Mouse (Mus musculus) forebrain, embryonic 16.5 days (tissue): Measurements from ENCODE around the gene Spry2. TPM values are rescaled to one million over a fixed set of nuclear protein-coding genes. Genes with fewer than 3 reads are reported as not detected.

Source experiments
- ATAC-seq: fragments of 200-750 bp; cut with Nextera tagmentation; 2 replicates; pipeline ENCODE4 v1.8.0; 2017; ENCODE audit warnings: mild to moderate bottlenecking, moderate library complexity
- H3K27ac ChIP-seq: fragments of 300-500 bp; sonication (generic); 2 replicates; pipeline ENCODE4 v1.5.1; 2014; ENCODE audit warnings: low read length, control low read depth
- H3K27me3 ChIP-seq: fragments of 300-500 bp; sonication (generic); replicated peaks from 2 replicates; pipeline ENCODE4 v1.6.1; 2014; ENCODE audit warnings: low read length; ENCODE audit not compliant: control insufficient read depth, insufficient read depth
- H3K36me3 ChIP-seq: fragments of 300-500 bp; sonication (generic); 2 replicates; pipeline ENCODE4 v1.6.1; 2014; ENCODE audit not compliant: control insufficient read depth, insufficient read depth
- H3K4me1 ChIP-seq: fragments of 300-500 bp; sonication (generic); replicated peaks from 2 replicates; pipeline ENCODE4 v1.6.1; 2014; ENCODE audit warnings: low read length; ENCODE audit not compliant: control insufficient read depth, insufficient read depth
- H3K4me2 ChIP-seq: fragments of 300-500 bp; sonication (generic); 2 replicates; pipeline ENCODE4 v1.6.1; 2014; ENCODE audit warnings: mild to moderate bottlenecking, low read length, control low read depth
- H3K4me3 ChIP-seq: fragments of 300-500 bp; sonication (generic); replicated peaks from 2 replicates; pipeline ENCODE4 v1.5.1; 2014; ENCODE audit warnings: mild to moderate bottlenecking, low read length, control low read depth
- H3K9ac ChIP-seq: fragments of 300-500 bp; sonication (generic); replicated peaks from 2 replicates; pipeline ENCODE4 v1.6.1; 2014; ENCODE audit warnings: low read depth, low read length, control low read depth
- H3K9me3 ChIP-seq: fragments of 300-500 bp; sonication (generic); 2 replicates; pipeline ENCODE4 v1.6.1; 2016; ENCODE audit warnings: low read length; ENCODE audit not compliant: control insufficient read depth
- WGBS: fragments of 180-500 bp; shearing (Covaris S2); extraction: QIAGEN DNeasy Blood & Tissue Kit; methylation state at CpG from one replicate; pipeline ENCODE4 v1.1.7; 2014; 5-methylcytosine and 5-hydroxymethylcytosine counted together
- polyA plus RNA-seq: library from polyadenylated mRNA; unstranded; fragments of >200 nt; fragmentation: Nextera tagmentation; extraction: Ambion mirVana; gene quantifications from 2 replicates; pipeline ENCODE4 v1.2.1, GENCODE M21; 2015

Spry2 gene
- 29.6 and 39.0 TPM in 2 replicates for polyA plus RNA-seq

DNA sequence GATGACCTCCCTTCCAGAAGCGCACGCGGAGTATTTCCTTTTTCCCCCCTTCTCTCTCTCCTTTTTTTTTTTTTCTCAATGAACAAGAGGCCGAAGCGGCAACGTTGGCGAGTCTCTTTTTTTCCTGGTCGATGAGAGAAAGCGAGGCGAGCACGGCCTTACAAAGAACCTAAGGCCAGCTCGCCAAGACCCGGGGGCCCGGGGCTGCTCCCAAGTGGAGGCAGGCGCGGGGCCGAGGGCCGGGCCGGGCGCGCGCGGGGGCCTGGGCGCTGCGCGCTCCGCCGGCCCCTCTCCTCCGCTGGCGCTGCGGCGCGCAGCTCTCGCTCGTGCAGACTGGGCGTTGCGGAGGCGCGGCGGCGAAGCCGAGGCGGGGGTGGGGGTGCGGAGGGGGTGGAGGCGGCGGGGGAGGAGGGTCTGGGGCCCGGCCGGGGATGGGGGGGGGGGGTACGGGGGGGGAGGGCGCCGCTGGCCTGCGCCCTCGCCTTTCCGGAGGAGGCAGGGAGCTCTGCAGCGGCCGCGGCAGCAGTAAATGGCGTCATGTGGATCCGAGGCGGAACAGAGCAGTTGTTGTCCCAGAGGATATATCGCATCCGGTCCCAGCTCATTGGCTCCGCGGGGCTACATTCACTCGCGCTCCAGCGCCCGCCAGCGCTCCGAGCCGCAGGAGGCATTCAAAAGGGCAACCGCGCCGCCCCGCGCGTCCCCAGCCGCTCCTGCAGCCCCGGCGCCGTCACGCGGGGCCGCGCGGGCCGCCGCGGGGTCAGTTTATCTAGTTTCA is at the start of gene Spry2:
Gene Spry2 (minus strand): TSS at position 29 of the 778 bp plus-strand sequence.
- WGBS: 0% methylated on average over 53 of the region's 89 CpGs
- H3K36me3 ChIP-seq: no peaks in the 10 kb centered on the region
- no peaks in the 10 kb centered on the region for H3K27me3 ChIP-seq
- peak; percentile 94 for ATAC-seq
- peaks cover 24% of the 10 kb centered on the region for H3K4me1 ChIP-seq
- peak within 1 kb of the TSS; percentile 81 for H3K4me3 ChIP-seq
- H3K4me2 ChIP-seq: peak within 1 kb of the TSS; percentile 99
- H3K9me3 ChIP-seq: no peaks in the 10 kb centered on the region
- peak within 1 kb of the TSS; percentile 99 for H3K27ac ChIP-seq
- peak within 1 kb of the TSS; percentile 86 for H3K9ac ChIP-seq

DNA sequence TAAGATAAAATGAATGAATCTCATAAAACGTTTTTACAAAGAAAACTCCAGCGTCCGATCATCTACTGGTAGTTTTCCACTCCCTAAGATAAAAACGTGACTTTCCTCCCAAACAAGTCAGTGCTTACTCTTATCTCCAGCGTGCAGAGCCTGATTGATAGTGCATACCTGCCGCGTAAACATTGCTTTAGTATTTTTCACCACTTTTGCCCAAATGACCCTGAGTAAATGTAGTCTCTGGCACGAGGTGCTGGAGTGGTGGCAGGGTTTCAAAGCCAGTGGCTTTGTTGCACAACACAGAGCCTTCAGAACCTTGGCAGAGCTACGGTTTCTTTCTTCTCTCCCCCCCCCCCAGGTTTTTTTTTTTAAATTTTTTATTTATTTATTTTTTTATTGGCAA is 44.7 kb upstream of the Spry2 start:
- no peaks in the 10 kb centered on the region for H3K9me3 ChIP-seq
- no peak for ATAC-seq
- no peak overlapping the region for H3K4me2 ChIP-seq
- no peak overlapping the region for H3K27ac ChIP-seq
- H3K4me1 ChIP-seq: no peaks in the 10 kb centered on the region
- WGBS: 70% methylated on average over 9 of the region's 9 CpGs
- H3K4me3 ChIP-seq: no peak overlapping the region
- H3K9ac ChIP-seq: no peak overlapping the region
- no peaks in the 10 kb centered on the region for H3K36me3 ChIP-seq
- H3K27me3 ChIP-seq: no peaks in the 10 kb centered on the region

DNA sequence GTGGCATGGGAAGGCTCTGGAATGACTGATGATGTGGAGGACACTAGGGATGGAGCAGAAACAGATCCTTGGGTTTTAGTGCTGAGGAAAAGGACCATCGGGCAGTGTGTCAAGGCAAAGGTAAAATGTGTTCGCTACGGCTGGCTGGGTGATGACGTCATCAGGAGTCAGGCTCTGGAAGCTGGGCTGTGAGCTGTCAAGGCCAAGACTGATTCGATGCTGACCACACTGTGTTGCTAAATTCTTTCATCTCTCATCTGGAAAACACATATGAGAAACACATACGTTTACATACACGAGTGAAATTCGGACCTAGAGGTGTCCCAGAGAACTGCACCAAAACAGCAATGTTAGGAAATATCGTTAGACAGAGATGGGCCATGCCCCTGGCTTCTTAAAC is 30.1 kb upstream of the Spry2 start:
- no peaks in the 10 kb centered on the region for H3K27me3 ChIP-seq
- H3K36me3 ChIP-seq: no peaks in the 10 kb centered on the region
- H3K4me2 ChIP-seq: no peak overlapping the region
- H3K27ac ChIP-seq: no peak overlapping the region
- no peaks in the 10 kb centered on the region for H3K4me1 ChIP-seq
- 92% methylated on average over 9 of the region's 9 CpGs for WGBS
- H3K9me3 ChIP-seq: no peaks in the 10 kb centered on the region
- H3K4me3 ChIP-seq: no peak overlapping the region
- ATAC-seq: no peak
- H3K9ac ChIP-seq: no peak overlapping the region

DNA sequence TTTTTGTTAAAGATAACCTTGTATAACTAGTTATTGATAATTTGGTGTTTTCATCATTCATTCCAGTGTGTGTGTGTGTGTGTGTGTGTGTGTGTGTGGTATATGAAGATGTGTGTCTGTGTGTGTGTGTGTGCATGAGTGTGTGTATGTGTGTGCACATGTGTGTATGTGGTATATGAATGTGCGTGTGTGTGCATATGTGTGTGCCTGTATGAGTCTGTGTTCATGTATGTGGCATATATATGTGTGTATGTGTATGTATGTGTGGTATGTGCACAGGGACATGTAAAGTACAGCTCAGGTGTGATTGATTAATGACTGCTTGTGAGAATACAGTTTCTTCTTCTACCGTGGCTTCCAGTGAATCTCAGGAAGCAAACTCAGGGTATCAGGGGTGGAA is 28.7 kb upstream of the Spry2 start:
- 92% methylated on average over 2 of the region's 2 CpGs for WGBS
- no peak overlapping the region for H3K4me3 ChIP-seq
- H3K27ac ChIP-seq: no peak overlapping the region
- no peak for ATAC-seq
- H3K27me3 ChIP-seq: no peaks in the 10 kb centered on the region
- H3K9me3 ChIP-seq: no peaks in the 10 kb centered on the region
- H3K4me2 ChIP-seq: no peak overlapping the region
- H3K4me1 ChIP-seq: peaks cover 8% of the 10 kb centered on the region
- H3K36me3 ChIP-seq: no peaks in the 10 kb centered on the region
- no peak overlapping the region for H3K9ac ChIP-seq

DNA sequence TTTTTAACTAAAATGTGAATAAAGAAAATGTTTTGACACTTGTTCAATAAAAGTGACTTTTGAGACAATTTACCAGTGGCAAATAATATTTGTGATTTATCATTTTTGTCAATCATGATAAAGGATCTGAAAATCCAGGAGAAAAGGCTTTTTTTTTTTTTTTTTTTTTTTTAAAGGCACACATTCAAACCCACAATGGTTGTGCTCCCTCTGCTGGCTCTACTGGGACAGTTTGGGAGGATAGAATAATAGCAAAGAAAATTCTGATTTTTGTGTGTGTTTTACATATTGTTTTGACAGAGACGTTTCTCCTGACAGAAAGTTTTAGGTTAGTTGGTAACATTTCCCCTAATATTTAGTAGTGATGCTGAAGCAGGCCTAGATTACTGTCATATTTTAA is 28.1 kb upstream of the Spry2 start:
- no peaks in the 10 kb centered on the region for H3K27me3 ChIP-seq
- no peak overlapping the region for H3K9ac ChIP-seq
- ATAC-seq: 0 out of 2 replicates have a peak, but pooled peaks have one; percentile 66
- no peak overlapping the region for H3K27ac ChIP-seq
- no peak overlapping the region for H3K4me2 ChIP-seq
- H3K9me3 ChIP-seq: no peaks in the 10 kb centered on the region
- no peaks in the 10 kb centered on the region for H3K36me3 ChIP-seq
- peaks cover 11% of the 10 kb centered on the region for H3K4me1 ChIP-seq
- H3K4me3 ChIP-seq: no peak overlapping the region
- 32% methylated on average over 1 of the region's 1 CpGs for WGBS

DNA sequence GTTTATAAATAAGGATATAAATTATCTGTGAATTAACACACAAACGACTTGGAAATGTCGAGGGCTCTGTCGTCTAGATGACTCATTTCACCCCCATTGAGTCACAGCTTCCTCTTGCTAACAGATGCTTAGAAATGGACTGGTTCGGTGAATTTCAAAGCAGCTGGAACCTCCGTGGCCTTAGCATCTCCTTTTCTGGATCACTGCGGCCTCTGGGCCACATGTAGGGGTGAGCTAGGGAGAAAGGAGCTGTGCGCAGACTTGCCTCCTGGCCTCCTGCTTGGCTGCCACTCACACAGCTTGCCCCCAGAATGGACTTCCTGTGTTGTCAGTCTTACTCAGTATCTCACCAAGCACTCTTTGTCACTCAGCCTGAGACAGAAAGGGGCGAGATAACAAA is 26.3 kb upstream of the Spry2 start:
- no peaks in the 10 kb centered on the region for H3K27me3 ChIP-seq
- no peak overlapping the region for H3K4me3 ChIP-seq
- H3K9me3 ChIP-seq: no peaks in the 10 kb centered on the region
- H3K27ac ChIP-seq: no peak overlapping the region
- WGBS: 19% methylated on average over 8 of the region's 8 CpGs
- no peak overlapping the region for H3K9ac ChIP-seq
- peaks cover 11% of the 10 kb centered on the region for H3K4me1 ChIP-seq
- H3K36me3 ChIP-seq: no peaks in the 10 kb centered on the region
- no peak for ATAC-seq
- H3K4me2 ChIP-seq: no peak overlapping the region

DNA sequence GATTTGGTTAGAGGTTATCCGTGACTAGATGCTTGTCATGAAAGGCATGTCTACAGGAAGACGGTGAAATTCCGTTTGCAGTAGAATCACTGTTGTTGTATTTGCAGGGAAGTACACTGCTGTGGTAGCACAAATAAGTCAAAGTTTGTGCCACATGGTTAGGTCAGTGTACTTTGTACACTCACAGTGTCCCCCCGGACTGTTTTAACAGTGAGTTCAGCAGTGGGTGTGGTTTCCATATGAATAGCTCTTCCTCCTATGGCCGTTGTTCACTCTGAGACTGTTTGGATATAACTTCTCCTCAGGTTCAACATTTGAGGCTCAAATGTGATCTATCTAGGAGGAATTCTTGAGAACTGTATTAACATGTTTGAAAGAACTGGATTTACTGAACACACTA is 25.8 kb upstream of the Spry2 start:
- Histone ChIP-seq H3K4me1 (peaks cover 11% of the 10 kb centered on the region), H3K4me2 (no peak overlapping the region), H3K9me3 (no peaks in the 10 kb centered on the region), H3K36me3 (no peaks in the 10 kb centered on the region), H3K9ac (no peak overlapping the region), H3K27ac (no peak overlapping the region), H3K4me3 (no peak overlapping the region), H3K27me3 (no peaks in the 10 kb centered on the region)
- ATAC-seq: no peak
- WGBS: 39% methylated on average over 5 of the region's 5 CpGs

DNA sequence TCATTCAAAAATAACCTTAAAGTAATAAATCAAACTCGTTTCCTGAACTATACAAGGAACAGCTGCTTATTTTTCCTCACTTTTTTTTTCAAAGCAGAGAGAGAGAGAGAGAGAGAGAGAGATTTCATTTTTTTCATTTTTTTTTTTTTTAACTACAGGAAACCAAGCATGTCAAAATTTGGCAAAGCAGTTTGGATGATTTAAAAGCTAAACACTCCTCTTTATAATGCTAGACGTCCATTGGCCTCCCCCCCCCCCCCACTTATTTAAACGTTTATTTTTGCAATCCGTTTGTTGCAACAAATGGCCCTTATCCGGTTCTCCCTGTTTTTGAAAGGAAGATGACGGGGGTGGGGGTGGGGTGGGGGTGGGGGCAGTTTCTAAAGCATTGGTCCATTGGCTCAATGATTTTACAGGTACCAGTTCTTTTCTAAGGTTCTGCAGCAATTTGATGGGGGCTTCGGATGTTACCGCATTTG is 24.6 kb upstream of the Spry2 start:
- Histone ChIP-seq H3K36me3 (no peaks in the 10 kb centered on the region), H3K27me3 (no peaks in the 10 kb centered on the region), H3K9ac (no peak overlapping the region), H3K9me3 (no peaks in the 10 kb centered on the region), H3K4me2 (peak overlapping the region; percentile 47), H3K27ac (no peak overlapping the region), H3K4me1 (peaks cover 11% of the 10 kb centered on the region), H3K4me3 (no peak overlapping the region)
- 9% methylated on average over 8 of the region's 8 CpGs for WGBS
- no peak for ATAC-seq

DNA sequence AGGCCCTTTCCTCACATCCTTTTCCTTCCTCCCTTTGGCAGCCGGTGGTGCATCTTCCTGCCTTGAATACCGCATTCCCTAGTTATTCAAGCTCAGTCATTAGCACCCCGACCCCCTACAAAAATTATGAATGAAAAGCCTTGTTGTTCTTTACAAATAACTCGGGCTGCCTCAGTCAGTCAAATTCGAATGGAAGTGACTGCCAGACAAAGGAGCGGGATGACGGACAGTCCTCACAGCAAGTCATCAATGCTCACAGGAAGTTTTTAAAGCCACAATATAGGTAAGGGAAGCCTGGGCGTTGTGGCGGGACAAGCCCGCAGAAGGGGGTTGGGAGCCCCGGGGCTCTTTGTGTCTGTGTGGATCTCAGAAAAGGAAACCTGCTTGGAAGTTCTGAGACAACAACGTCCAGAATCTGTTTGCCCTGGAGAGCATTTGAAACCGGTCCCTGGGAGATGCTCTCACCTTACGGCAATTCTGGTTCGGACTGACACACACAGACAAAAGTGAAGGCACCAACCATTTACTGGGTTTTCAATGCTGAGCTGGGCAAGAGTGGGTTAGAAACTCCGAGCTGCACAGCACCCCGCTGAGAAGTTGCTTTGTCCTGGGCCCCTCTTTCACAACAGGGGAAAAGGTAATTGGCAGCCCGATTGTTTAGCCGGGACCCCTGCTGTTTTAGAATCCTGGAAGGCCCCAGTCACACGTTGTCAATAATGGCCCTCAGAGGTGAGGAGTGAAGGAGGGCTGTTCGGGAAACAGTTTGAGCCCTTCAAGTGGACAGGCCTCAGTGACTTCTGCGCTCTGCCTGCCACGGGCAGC is 24.0 kb upstream of the Spry2 start:
- peak overlapping the region; percentile 47 for H3K4me2 ChIP-seq
- H3K27ac ChIP-seq: no peak overlapping the region
- H3K9me3 ChIP-seq: no peaks in the 10 kb centered on the region
- peaks cover 11% of the 10 kb centered on the region for H3K4me1 ChIP-seq
- H3K4me3 ChIP-seq: peak overlapping the region; percentile 4; the same call in 1 of the 2 replicates
- no peak overlapping the region for H3K9ac ChIP-seq
- 2% methylated on average over 23 of the region's 23 CpGs for WGBS
- peak; percentile 40; the same call in 1 of the 2 replicates for ATAC-seq
- H3K27me3 ChIP-seq: no peaks in the 10 kb centered on the region
- no peaks in the 10 kb centered on the region for H3K36me3 ChIP-seq
